ENCODE assay signal across 19 mouse cellular contexts in genomic region chr4:89380330-89380945, GRCm38 (mm10).
"Had no signal": no experiment of that assay in that cellular context is flagged by ENCODE, and none has a peak within 500 bp of the region (broad histone marks: within the 10 kb centered on the region; RNA-seq: fewer than 3 reads in every experiment).

No protein-coding gene starts in this region.

- H3K9me3 ChIP-seq: limb, embryonic 10.5 days; limb, embryonic 13.5 days; lung, embryonic 15.5 days had no signal

- H3K36me3 ChIP-seq: limb, embryonic 10.5 days; limb, embryonic 13.5 days; lung, embryonic 15.5 days had no signal

- DNase-seq: kidney, adult 18-20 months; kidney, adult 9 months; kidney, postnatal 25 days; layer of hippocampus, adult 9-11 months; lung, adult 18-20 months; lung, postnatal 14 days; lung, postnatal 4 days; midbrain, embryonic 14.5 days; right cerebral cortex, postnatal 25 days; thymus, adult 18-20 months; thymus, postnatal 14 days; thymus, postnatal 4 days had no signal

- H3K4me3 ChIP-seq: layer of hippocampus, adult 2 months; limb, embryonic 10.5 days; limb, embryonic 13.5 days; lung, embryonic 15.5 days had no signal

- H3K4me2 ChIP-seq: limb, embryonic 13.5 days; lung, embryonic 15.5 days; midbrain, embryonic 11.5 days had no signal

- H3K9ac ChIP-seq: limb, embryonic 13.5 days; lung, embryonic 15.5 days had no signal

- H3K27me3 ChIP-seq: limb, embryonic 13.5 days; lung, embryonic 15.5 days had no signal

- H3K27ac ChIP-seq: kidney, postnatal 0 days; layer of hippocampus, adult 2 months; limb, embryonic 10.5 days; limb, embryonic 13.5 days; lung, embryonic 15.5 days had no signal

- H3K4me1 ChIP-seq: limb, embryonic 10.5 days; limb, embryonic 13.5 days; lung, embryonic 15.5 days had no signal

- ATAC-seq: inflammation-experienced regulatory T-cells, adult 6 months had no signal
